Mouse (Mus musculus) embryonic stem cell, embryonic (primary cell): ENCODE measurements at regions not wholly inside any gene's neighbourhood (a gene's known extent, or its start where the extent isn't known, plus 50 kb on each side); places are given as distances from the start of the nearest gene placed in this dataset.

Experiments used
- CTCF ChIA-PET, 4 experiments: fragments of 300-600 bp in 2 of 4; fragments of 350-600 bp in 2 of 4; sonication (Branson Sonifier 250); formaldehyde crosslinking; loops; one replicate each; lab custom pipeline; 2022; ENCODE audit warnings: inconsistent platforms in 2 of 4; lab: Charles Lee
- POLR2A ChIA-PET, 4 experiments: fragments of 300-600 bp in 2 of 4; fragments of 350-600 bp in 2 of 4; sonication (Branson Sonifier 250); formaldehyde crosslinking; loops; one replicate each; lab custom pipeline; 2022; ENCODE audit warnings: antibody characterized with exemption in 4 of 4, inconsistent platforms in 1 of 4; lab: Charles Lee

GRCm38 (mm10) chr8:74639276-74639675, 233.7 kb upstream of the Isx start:
- ChIA-PET POLR2A (no interaction called here), CTCF (interaction anchor here in 1 of 4 experiments (0.6 kb wide), 1 partner anchor 671 kb away, joined by 3 read pairs; no protein-coding TSS in a partner anchor)

GRCm38 (mm10) chr8:74640636-74641035, 232.3 kb upstream of the Isx start:
- CTCF ChIA-PET, result interaction anchor here in 1 of 4 experiments (0.6 kb wide), 1 partner anchor 96 kb away, joined by 4 read pairs; no protein-coding TSS in a partner anchor
- POLR2A ChIA-PET, result no interaction called here

- CTCF ChIA-PET, result interaction anchor here in 1 of 4 experiments (0.6 kb wide), 1 partner anchor 409 kb away, joined by 4 read pairs; no protein-coding TSS in a partner anchor
- POLR2A ChIA-PET, result no interaction called here
Measured at GRCm38 (mm10) chr8:74659950-74660349, 213.0 kb upstream of the Isx start.

GRCm38 (mm10) chr8:74688342-74688741, 184.6 kb upstream of the Isx start:
- POLR2A ChIA-PET, result no interaction called here

GRCm38 (mm10) chr8:74696001-74696400, 177.0 kb upstream of the Isx start:
- ChIA-PET POLR2A (no interaction called here), CTCF (no interaction called here)

More at GRCm38 (mm10) chr8:74688342-74688741, 184.6 kb upstream of the Isx start:
- CTCF ChIA-PET, result no interaction called here

GRCm38 (mm10) chr8:74697317-74697716, 175.7 kb upstream of the Isx start:
- POLR2A ChIA-PET, result no interaction called here
- CTCF ChIA-PET, result no interaction called here

- CTCF ChIA-PET, result interaction anchor here in 2 of 4 experiments (0.6 to 1.2 kb wide), 2 partner anchors 135 to 218 kb away, joined by 3 read pairs; no protein-coding TSS in a partner anchor
- POLR2A ChIA-PET, result no interaction called here
Measured at GRCm38 (mm10) chr8:74712617-74713016, 160.4 kb upstream of the Isx start.

GRCm38 (mm10) chr8:74716030-74716429, 156.9 kb upstream of the Isx start:
- ChIA-PET POLR2A (interaction anchor here in 2 of 4 experiments (0.6 to 0.7 kb wide), 2 partner anchors 118 to 844 kb away, joined by 3 read pairs; no protein-coding TSS in a partner anchor), CTCF (interaction anchor here in 1 of 4 experiments (0.6 kb wide), 1 partner anchor 87 kb away, joined by 5 read pairs; no protein-coding TSS in a partner anchor)

- ChIA-PET POLR2A (no interaction called here), CTCF (no interaction called here)
Measured at GRCm38 (mm10) chr8:74764728-74765127, 108.2 kb upstream of the Isx start.

- ChIA-PET CTCF (no interaction called here), POLR2A (interaction anchor here in 1 of 4 experiments (0.5 kb wide), 1 partner anchor 41 kb away, joined by 4 read pairs; no protein-coding TSS in a partner anchor)
Measured at GRCm38 (mm10) chr8:74775549-74775948, 97.4 kb upstream of the Isx start.

- CTCF ChIA-PET, result interaction anchor here in 2 of 4 experiments (0.6 to 0.7 kb wide), 2 partner anchors 15 to 200 kb away, joined by 3 to 4 read pairs; no protein-coding TSS in a partner anchor
- POLR2A ChIA-PET, result interaction anchor here in 1 of 4 experiments (0.6 kb wide), 1 partner anchor 143 kb away, joined by 3 read pairs; no protein-coding TSS in a partner anchor
Measured at GRCm38 (mm10) chr8:74781087-74781486, 91.9 kb upstream of the Isx start.

- ChIA-PET POLR2A (interaction anchor here in 2 of 4 experiments (0.8 to 0.9 kb wide), 2 partner anchors 13 to 285 kb away, joined by 3 to 4 read pairs; partner anchors contain the start of gene Hmox1 (in 1 of the 2)), CTCF (no interaction called here)
Measured at GRCm38 (mm10) chr8:74808685-74809084, 64.3 kb upstream of the Isx start.

GRCm38 (mm10) chr8:74810054-74810453, 62.9 kb upstream of the Isx start:
- ChIA-PET CTCF (no interaction called here), POLR2A (no interaction called here)

- POLR2A ChIA-PET, result no interaction called here
- CTCF ChIA-PET, result interaction anchor here in 1 of 4 experiments (0.7 kb wide), 1 partner anchor 1116 kb away, joined by 3 read pairs; no protein-coding TSS in a partner anchor
Measured at GRCm38 (mm10) chr8:74818434-74818833, 54.5 kb upstream of the Isx start.

- ChIA-PET CTCF (no interaction called here), POLR2A (no interaction called here)
Measured at GRCm38 (mm10) chr8:74820716-74821115, 52.3 kb upstream of the Isx start.

GRCm38 (mm10) chr8:74822288-74822687, 50.7 kb upstream of the Isx start:
- CTCF ChIA-PET, result interaction anchor here in 1 of 4 experiments (0.9 kb wide), 1 partner anchor 108 kb away, joined by 3 read pairs; no protein-coding TSS in a partner anchor
- POLR2A ChIA-PET, result interaction anchor here in 1 of 4 experiments (1.2 kb wide), 1 partner anchor 13 kb away, joined by 4 read pairs; no protein-coding TSS in a partner anchor
